Mouse (Mus musculus): ENCODE data around the gene Unc5b. TPM values are rescaled to one million over a fixed set of nuclear protein-coding genes. Genes with fewer than 3 reads are reported as not detected.

The Unc5b gene
- polyA plus RNA-seq, 1 experiment from 2014 or later: 2.6 TPM

GRCm38 (mm10) chr10:60792365-60792764 lies 39.0 kb downstream of the Unc5b start:
- peak overlapping the region; percentile 11; the same call in 1 of the 2 replicates for H3K27ac ChIP-seq (ENCODE audit: low read depth, low read length)
- 25% methylated on average over 10 of the region's 10 CpGs for WGBS
- ATAC-seq: peak; percentile 3; the same call in 1 of the 2 replicates
- H3K4me2 ChIP-seq (replicated peaks; ENCODE audit: low read depth): peak overlapping the region; percentile 25
- H3K4me1 ChIP-seq (replicated peaks; ENCODE audit: control insufficient read depth, insufficient read depth, low read length): 0 out of 2 replicates have a peak, but pooled peaks cover 4% of the 10 kb centered on the region
- no peak overlapping the region for H3K4me3 ChIP-seq (ENCODE audit: low read depth, low read length)
- no peaks in the 10 kb centered on the region for H3K9me3 ChIP-seq (ENCODE audit: control insufficient read depth)
- TF ChIP-seq CTCF (IDR thresholded peaks at IDR 0.05; ENCODE audit: low read depth): no peak
- no peaks in the 10 kb centered on the region for H3K27me3 ChIP-seq (replicated peaks; ENCODE audit: control insufficient read depth, insufficient read depth, low read length)
- no peak overlapping the region for H3K9ac ChIP-seq (ENCODE audit: low read depth, low read length)
- H3K36me3 ChIP-seq (ENCODE audit: control insufficient read depth, insufficient read depth): no peaks in the 10 kb centered on the region

- 46% methylated on average over 6 of the region's 6 CpGs for WGBS
- peak; percentile 43; the same call in 1 of the 2 replicates for ATAC-seq
- H3K27ac ChIP-seq (ENCODE audit: low read depth, low read length): no peak overlapping the region
Observed at GRCm38 (mm10) chr10:60790912-60791311, 40.5 kb downstream of the Unc5b start.

GRCm38 (mm10) chr10:60787303-60788074 lies 43.9 kb downstream of the Unc5b start:
- no peak for ATAC-seq
- TF ChIP-seq CTCF (IDR thresholded peaks at IDR 0.05; ENCODE audit: low read depth): no peak
- no peak overlapping the region for H3K4me2 ChIP-seq (replicated peaks; ENCODE audit: low read depth)
- 82% methylated on average over 16 of the region's 16 CpGs for WGBS
- no peaks in the 10 kb centered on the region for H3K27me3 ChIP-seq (replicated peaks; ENCODE audit: control insufficient read depth, insufficient read depth, low read length)
- no peaks in the 10 kb centered on the region for H3K9me3 ChIP-seq (ENCODE audit: control insufficient read depth)
- no peaks in the 10 kb centered on the region for H3K4me1 ChIP-seq (replicated peaks; ENCODE audit: control insufficient read depth, insufficient read depth, low read length)
- no peak overlapping the region for H3K27ac ChIP-seq (ENCODE audit: low read depth, low read length)
- H3K4me3 ChIP-seq (ENCODE audit: low read depth, low read length): no peak overlapping the region
- H3K9ac ChIP-seq (ENCODE audit: low read depth, low read length): no peak overlapping the region
- no peaks in the 10 kb centered on the region for H3K36me3 ChIP-seq (ENCODE audit: control insufficient read depth, insufficient read depth)

More at GRCm38 (mm10) chr10:60790912-60791311, 40.5 kb downstream of the Unc5b start:
- Histone ChIP-seq H3K9ac (ENCODE audit: low read depth, low read length) (no peak overlapping the region), H3K4me3 (ENCODE audit: low read depth, low read length) (no peak overlapping the region), H3K27me3 (replicated peaks; ENCODE audit: control insufficient read depth, insufficient read depth, low read length) (no peaks in the 10 kb centered on the region), H3K36me3 (ENCODE audit: control insufficient read depth, insufficient read depth) (no peaks in the 10 kb centered on the region), H3K4me1 (replicated peaks; ENCODE audit: control insufficient read depth, insufficient read depth, low read length) (0 out of 2 replicates have a peak, but pooled peaks cover 4% of the 10 kb centered on the region), H3K4me2 (replicated peaks; ENCODE audit: low read depth) (no peak overlapping the region), H3K9me3 (ENCODE audit: control insufficient read depth) (no peaks in the 10 kb centered on the region)
- no peak for TF ChIP-seq CTCF (IDR thresholded peaks at IDR 0.05; ENCODE audit: low read depth)

- Histone ChIP-seq H3K4me2 (replicated peaks; ENCODE audit: low read depth) (no peak overlapping the region), H3K9me3 (ENCODE audit: control insufficient read depth) (no peaks in the 10 kb centered on the region), H3K27ac (ENCODE audit: low read depth, low read length) (no peak overlapping the region), H3K27me3 (replicated peaks; ENCODE audit: control insufficient read depth, insufficient read depth, low read length) (no peaks in the 10 kb centered on the region), H3K4me1 (replicated peaks; ENCODE audit: control insufficient read depth, insufficient read depth, low read length) (no peaks in the 10 kb centered on the region), H3K36me3 (ENCODE audit: control insufficient read depth, insufficient read depth) (no peaks in the 10 kb centered on the region), H3K9ac (ENCODE audit: low read depth, low read length) (no peak overlapping the region), H3K4me3 (ENCODE audit: low read depth, low read length) (no peak overlapping the region)
- ATAC-seq: no peak
- WGBS: 68% methylated on average over 2 of the region's 2 CpGs
- no peak for TF ChIP-seq CTCF (IDR thresholded peaks at IDR 0.05; ENCODE audit: low read depth)
Observed at GRCm38 (mm10) chr10:60783608-60784007, 47.8 kb downstream of the Unc5b start.

- 4% methylated on average over 9 of the region's 9 CpGs for WGBS
Observed at GRCm38 (mm10) chr10:60779628-60780027, 51.8 kb downstream of the Unc5b start.

GRCm38 (mm10) chr10:60778542-60778941 lies 52.8 kb downstream of the Unc5b start:
- H3K9me3 ChIP-seq (ENCODE audit: control insufficient read depth): no peaks in the 10 kb centered on the region
- TF ChIP-seq CTCF (IDR thresholded peaks at IDR 0.05; ENCODE audit: low read depth): peak; percentile 76
- no peak overlapping the region for H3K4me2 ChIP-seq (replicated peaks; ENCODE audit: low read depth)
- WGBS: 61% methylated on average over 12 of the region's 12 CpGs
- ATAC-seq: 0 out of 2 replicates have a peak, but pooled peaks have one; percentile 1
- H3K9ac ChIP-seq (ENCODE audit: low read depth, low read length): no peak overlapping the region
- H3K36me3 ChIP-seq (ENCODE audit: control insufficient read depth, insufficient read depth): peaks cover 14% of the 10 kb centered on the region
- H3K27me3 ChIP-seq (replicated peaks; ENCODE audit: control insufficient read depth, insufficient read depth, low read length): no peaks in the 10 kb centered on the region
- H3K27ac ChIP-seq (ENCODE audit: low read depth, low read length): no peak overlapping the region
- no peak overlapping the region for H3K4me3 ChIP-seq (ENCODE audit: low read depth, low read length)
- no peaks in the 10 kb centered on the region for H3K4me1 ChIP-seq (replicated peaks; ENCODE audit: control insufficient read depth, insufficient read depth, low read length)

More at GRCm38 (mm10) chr10:60779628-60780027, 51.8 kb downstream of the Unc5b start:
- Histone ChIP-seq H3K4me1 (replicated peaks; ENCODE audit: control insufficient read depth, insufficient read depth, low read length) (no peaks in the 10 kb centered on the region), H3K9me3 (ENCODE audit: control insufficient read depth) (no peaks in the 10 kb centered on the region), H3K27ac (ENCODE audit: low read depth, low read length) (no peak overlapping the region), H3K27me3 (replicated peaks; ENCODE audit: control insufficient read depth, insufficient read depth, low read length) (no peaks in the 10 kb centered on the region), H3K36me3 (ENCODE audit: control insufficient read depth, insufficient read depth) (peaks cover 9% of the 10 kb centered on the region), H3K9ac (ENCODE audit: low read depth, low read length) (no peak overlapping the region), H3K4me2 (replicated peaks; ENCODE audit: low read depth) (peak overlapping the region; percentile 40; the same call in 1 of the 2 replicates), H3K4me3 (ENCODE audit: low read depth, low read length) (no peak overlapping the region)
- peak; percentile 45; the same call in 1 of the 2 replicates for ATAC-seq
- TF ChIP-seq CTCF (IDR thresholded peaks at IDR 0.05; ENCODE audit: low read depth): peak; percentile 97

Data from intestine, postnatal 0 days (tissue).